Mouse (Mus musculus) liver, embryonic 14.5 days (tissue): Measurements from ENCODE around the gene Gsn. TPM values are rescaled to one million over a fixed set of nuclear protein-coding genes. Genes with fewer than 3 reads are reported as not detected.

Experiments used
- ATAC-seq: fragments of 200-750 bp; cut with Nextera tagmentation; 2 replicates; pipeline ENCODE4 v1.8.0; 2017; ENCODE audit warnings: moderate number of reproducible peaks, mild to moderate bottlenecking, moderate library complexity; ENCODE audit not compliant: insufficient read depth
- DNase-seq, 3 experiments: peaks; one replicate each; pipeline ENCODE4 v3.0.0-alpha.2; 2012 to 2013; ENCODE audit warnings: low read depth in 3 of 3, low spot score in 3 of 3
- H3K27ac ChIP-seq: fragments of 300-500 bp; sonication (generic); 2 replicates; pipeline ENCODE4 v1.5.1; 2014; ENCODE audit warnings: moderate library complexity, mild to moderate bottlenecking, control low read depth, inconsistent platforms
- H3K27me3 ChIP-seq: fragments of 300-500 bp; sonication (generic); 2 replicates; pipeline ENCODE4 v1.6.1; 2014; ENCODE audit warnings: mild to moderate bottlenecking, low read length, moderate library complexity; ENCODE audit not compliant: control insufficient read depth, insufficient read depth
- H3K36me3 ChIP-seq: fragments of 300-500 bp; sonication (generic); replicated peaks from 2 replicates; pipeline ENCODE4 v1.6.1; 2014; ENCODE audit warnings: low read depth; ENCODE audit not compliant: control insufficient read depth, insufficient read depth
- H3K4me1 ChIP-seq, 2 experiments: fragments of 200-500 bp in 1 of 2; fragments of 300-500 bp in 1 of 2; sonication (generic) in 1 of 2; replicated peaks; 2 replicates each; pipeline ENCODE4 v1.6.1; 2012 to 2014; ENCODE audit warnings: antibody characterized with exemption in 1 of 2, inconsistent platforms in 1 of 2, low read length in 1 of 2; ENCODE audit not compliant: control insufficient read depth in 2 of 2, insufficient read depth in 2 of 2
- H3K4me2 ChIP-seq: fragments of 300-500 bp; sonication (generic); 2 replicates; pipeline ENCODE4 v1.6.1; 2014; ENCODE audit warnings: low read depth, mild to moderate bottlenecking, control low read depth, moderate library complexity
- H3K4me3 ChIP-seq, 2 experiments: fragments of 200-500 bp in 1 of 2; fragments of 300-500 bp in 1 of 2; sonication (generic) in 1 of 2; 2 replicates each; pipeline ENCODE4 v1.5.1; 2012 to 2014; ENCODE audit warnings: low read depth in 2 of 2, low read length in 2 of 2, mild to moderate bottlenecking in 2 of 2, control low read depth in 1 of 2, inconsistent platforms in 1 of 2, moderate library complexity in 1 of 2; ENCODE audit not compliant: insufficient read depth in 1 of 2
- H3K9ac ChIP-seq: fragments of 300-500 bp; sonication (generic); replicated peaks from 2 replicates; pipeline ENCODE4 v1.6.1; 2014; ENCODE audit warnings: mild to moderate bottlenecking, control low read depth, moderate library complexity
- H3K9me3 ChIP-seq: fragments of 300-500 bp; sonication (generic); 2 replicates; pipeline ENCODE4 v1.6.1; 2016; ENCODE audit warnings: low read length, mixed read lengths; ENCODE audit not compliant: control insufficient read depth
- CTCF ChIP-seq: IDR thresholded peaks from 2 replicates; pipeline ENCODE4 v1.5.1; 2016; ENCODE audit warnings: antibody characterized with exemption, low read depth, control low read depth
- EP300 ChIP-seq: IDR thresholded peaks from 2 replicates; pipeline ENCODE4 v1.6.1; 2016; ENCODE audit warnings: antibody characterized with exemption, low read depth
- WGBS: fragments of 180-500 bp; shearing (Covaris S2); extraction: QIAGEN DNeasy Blood & Tissue Kit; methylation state at CpG from one replicate; pipeline ENCODE4 v1.1.7; 2014; ENCODE audit not compliant: insufficient replicate concordance; 5-methylcytosine and 5-hydroxymethylcytosine counted together
- polyA plus RNA-seq, 2 experiments: library from polyadenylated mRNA; depleted of rRNA in 1 of 2; stranded (reverse) in 1 of 2; unstranded in 1 of 2; fragments of >200 nt; fragmentation: Nextera tagmentation in 1 of 2; extraction: Ambion mirVana in 1 of 2; gene quantifications; 2 replicates each; pipeline versions ENCODE4 v1.2.1 to v1.2.3; 2012 to 2014

The Gsn gene
- polyA plus RNA-seq, 2 experiments: 81.0 to 83.0 TPM

- H3K9ac ChIP-seq: no peak overlapping the region
- DNase-seq: no peak
- H3K27ac ChIP-seq: no peak overlapping the region
- 39% methylated on average over 2 of the region's 2 CpGs for WGBS
- no peak for ATAC-seq
- no peak for TF ChIP-seq CTCF
- TF ChIP-seq EP300: no peak
- H3K4me3 ChIP-seq: no peak overlapping the region
- H3K36me3 ChIP-seq: no peaks in the 10 kb centered on the region
- H3K4me2 ChIP-seq: no peak overlapping the region
- H3K9me3 ChIP-seq: no peaks in the 10 kb centered on the region
- H3K27me3 ChIP-seq: no peaks in the 10 kb centered on the region
- peaks cover 0 to 16% of the 10 kb centered on the region in 2 experiments; a peak in 2 of 4 replicates for H3K4me1 ChIP-seq
These were observed 24.3 kb upstream of the Gsn start for GRCm38 (mm10) chr2:35231871-35232270.

- Histone ChIP-seq H3K9ac (no peak overlapping the region), H3K4me2 (no peak overlapping the region), H3K27me3 (no peaks in the 10 kb centered on the region), H3K27ac (no peak overlapping the region), H3K9me3 (no peaks in the 10 kb centered on the region), H3K4me3 (no peak overlapping the region), H3K36me3 (no peaks in the 10 kb centered on the region), H3K4me1 (peaks cover 0 to 16% of the 10 kb centered on the region in 2 experiments; a peak in 2 of 4 replicates)
- TF ChIP-seq CTCF (no peak), EP300 (no peak)
- 40% methylated on average over 17 of the region's 17 CpGs for WGBS
- no peak for ATAC-seq
- no peak for DNase-seq
These were observed 23.4 kb upstream of the Gsn start for GRCm38 (mm10) chr2:35232595-35233445.

- no peak for ATAC-seq
- TF ChIP-seq CTCF: no peak
- no peak for TF ChIP-seq EP300
- H3K27ac ChIP-seq: no peak overlapping the region
- no peak overlapping the region for H3K4me2 ChIP-seq
- H3K36me3 ChIP-seq: no peaks in the 10 kb centered on the region
- no peaks in the 10 kb centered on the region for H3K27me3 ChIP-seq
- peaks cover 0 to 16% of the 10 kb centered on the region in 2 experiments; a peak in 2 of 4 replicates for H3K4me1 ChIP-seq
- WGBS: 30% methylated on average over 3 of the region's 3 CpGs
- DNase-seq: no peak
- H3K9me3 ChIP-seq: no peaks in the 10 kb centered on the region
- no peak overlapping the region for H3K9ac ChIP-seq
- H3K4me3 ChIP-seq: no peak overlapping the region
These were observed 22.3 kb upstream of the Gsn start for GRCm38 (mm10) chr2:35233898-35234297.

- no peaks in the 10 kb centered on the region for H3K36me3 ChIP-seq
- peaks cover 0 to 16% of the 10 kb centered on the region in 2 experiments; a peak in 2 of 4 replicates for H3K4me1 ChIP-seq
- H3K4me2 ChIP-seq: no peak overlapping the region
- H3K27ac ChIP-seq: no peak overlapping the region
- no peaks in the 10 kb centered on the region for H3K9me3 ChIP-seq
- no peak for ATAC-seq
- DNase-seq: no peak
- H3K27me3 ChIP-seq: no peaks in the 10 kb centered on the region
- TF ChIP-seq EP300 (no peak), CTCF (no peak)
- H3K4me3 ChIP-seq: no peak overlapping the region
- H3K9ac ChIP-seq: no peak overlapping the region
- WGBS: 68% methylated on average over 6 of the region's 6 CpGs
These were observed 21.2 kb upstream of the Gsn start for GRCm38 (mm10) chr2:35235021-35235420.

GRCm38 (mm10) chr2:35244241-35244640, 11.9 kb upstream of the Gsn start:
- Histone ChIP-seq H3K9me3 (no peaks in the 10 kb centered on the region), H3K4me1 (peaks cover 0 to 5% of the 10 kb centered on the region in 2 experiments; a peak in 2 of 4 replicates), H3K27me3 (no peaks in the 10 kb centered on the region), H3K4me2 (no peak overlapping the region), H3K9ac (no peak overlapping the region), H3K27ac (no peak overlapping the region), H3K4me3 (no peak overlapping the region), H3K36me3 (no peaks in the 10 kb centered on the region)
- WGBS: 12% methylated on average over 3 of the region's 3 CpGs
- DNase-seq (no peak), ATAC-seq (no peak)
- TF ChIP-seq CTCF (no peak), EP300 (no peak)
